Mouse (Mus musculus) forebrain, embryonic 13.5 days (tissue): ENCODE results near the gene Pex11g. TPM values are rescaled to one million over a fixed set of nuclear protein-coding genes. Genes with fewer than 3 reads are reported as not detected.

Experiments used
- ATAC-seq: fragments of 200-750 bp; cut with Nextera tagmentation; 2 replicates; pipeline ENCODE4 v1.8.0; 2017
- H3K27ac ChIP-seq: fragments of 300-500 bp; sonication (generic); 2 replicates; pipeline ENCODE4 v1.5.1; 2015; ENCODE audit warnings: inconsistent platforms, mild to moderate bottlenecking, moderate library complexity
- H3K27me3 ChIP-seq: fragments of 300-500 bp; sonication (generic); 2 replicates; pipeline ENCODE4 v1.6.1; 2015; ENCODE audit warnings: mild to moderate bottlenecking, inconsistent platforms
- H3K36me3 ChIP-seq: fragments of 300-500 bp; sonication (generic); 2 replicates; pipeline ENCODE4 v1.6.1; 2015; ENCODE audit warnings: mild to moderate bottlenecking, inconsistent platforms; ENCODE audit not compliant: poor library complexity, severe bottlenecking
- H3K4me1 ChIP-seq: fragments of 300-500 bp; sonication (generic); 2 replicates; pipeline ENCODE4 v1.6.1; 2015; ENCODE audit warnings: inconsistent platforms
- H3K4me2 ChIP-seq: fragments of 300-500 bp; sonication (generic); 2 replicates; pipeline ENCODE4 v1.6.1; 2015; ENCODE audit warnings: inconsistent platforms, mild to moderate bottlenecking, moderate library complexity
- H3K4me3 ChIP-seq: fragments of 300-500 bp; sonication (generic); 2 replicates; pipeline ENCODE4 v1.5.1; 2015; ENCODE audit warnings: mild to moderate bottlenecking, inconsistent platforms
- H3K9ac ChIP-seq: fragments of 300-500 bp; sonication (generic); 2 replicates; pipeline ENCODE4 v1.6.1; 2015; ENCODE audit warnings: mild to moderate bottlenecking, inconsistent platforms
- H3K9me3 ChIP-seq: fragments of 300-500 bp; sonication (generic); replicated peaks from 2 replicates; pipeline ENCODE4 v1.6.1; 2016; ENCODE audit warnings: inconsistent platforms
- WGBS: fragments of 180-500 bp; shearing (Covaris S2); methylation state at CpG from one replicate; pipeline ENCODE4 v1.1.7; 2015; 5-methylcytosine and 5-hydroxymethylcytosine counted together
- polyA plus RNA-seq: library from polyadenylated mRNA; unstranded; fragments of >200 nt; fragmentation: Nextera tagmentation; extraction: Ambion mirVana; gene quantifications from 2 replicates; pipeline ENCODE4 v1.2.1, GENCODE M21; 2015

The Pex11g gene
- polyA plus RNA-seq, 1 experiment from 2014 or later: 3.9 TPM

- Histone ChIP-seq H3K27me3 (no peaks in the 10 kb centered on the region), H3K4me2 (no peak overlapping the region), H3K36me3 (peaks cover 37% of the 10 kb centered on the region), H3K27ac (no peak overlapping the region), H3K9ac (no peak overlapping the region), H3K4me1 (no peaks in the 10 kb centered on the region), H3K9me3 (no peaks in the 10 kb centered on the region), H3K4me3 (no peak overlapping the region)
- WGBS: 93% methylated on average over 3 of the region's 3 CpGs
- ATAC-seq: no peak
Observed at GRCm38 (mm10) chr8:3426211-3426610, 41.3 kb downstream of the Pex11g start.

- Histone ChIP-seq H3K4me3 (no peak overlapping the region), H3K9ac (no peak overlapping the region), H3K9me3 (no peaks in the 10 kb centered on the region), H3K4me2 (no peak overlapping the region), H3K4me1 (no peaks in the 10 kb centered on the region), H3K27me3 (no peaks in the 10 kb centered on the region), H3K36me3 (peaks cover 28% of the 10 kb centered on the region), H3K27ac (no peak overlapping the region)
- no peak for ATAC-seq
- WGBS: 94% methylated on average over 5 of the region's 5 CpGs
Observed at GRCm38 (mm10) chr8:3425217-3425616, 42.3 kb downstream of the Pex11g start.

GRCm38 (mm10) chr8:3421507-3421906 lies 46.0 kb downstream of the Pex11g start:
- H3K9ac ChIP-seq: no peak overlapping the region
- WGBS: 96% methylated on average over 5 of the region's 5 CpGs
- H3K27ac ChIP-seq: no peak overlapping the region
- ATAC-seq: no peak
- H3K4me3 ChIP-seq: no peak overlapping the region
- H3K36me3 ChIP-seq: no peaks in the 10 kb centered on the region
- H3K9me3 ChIP-seq: no peaks in the 10 kb centered on the region
- H3K4me2 ChIP-seq: no peak overlapping the region
- no peaks in the 10 kb centered on the region for H3K27me3 ChIP-seq
- peaks cover 19% of the 10 kb centered on the region for H3K4me1 ChIP-seq

- Histone ChIP-seq H3K27ac (no peak overlapping the region), H3K9ac (no peak overlapping the region), H3K27me3 (no peaks in the 10 kb centered on the region), H3K36me3 (no peaks in the 10 kb centered on the region), H3K4me2 (no peak overlapping the region), H3K4me1 (peaks cover 26% of the 10 kb centered on the region), H3K9me3 (no peaks in the 10 kb centered on the region), H3K4me3 (no peak overlapping the region)
- no peak for ATAC-seq
- 92% methylated on average over 10 of the region's 10 CpGs for WGBS
Observed at GRCm38 (mm10) chr8:3420105-3420706, 47.3 kb downstream of the Pex11g start.

GRCm38 (mm10) chr8:3418101-3418500 lies 49.4 kb downstream of the Pex11g start:
- Histone ChIP-seq H3K4me2 (no peak overlapping the region), H3K4me1 (peaks cover 36% of the 10 kb centered on the region), H3K4me3 (no peak overlapping the region), H3K9me3 (no peaks in the 10 kb centered on the region), H3K27ac (no peak overlapping the region; the same call in 1 of the 2 replicates), H3K36me3 (no peaks in the 10 kb centered on the region), H3K9ac (no peak overlapping the region), H3K27me3 (no peaks in the 10 kb centered on the region)
- no peak for ATAC-seq
- 79% methylated on average over 1 of the region's 1 CpGs for WGBS

DNA sequence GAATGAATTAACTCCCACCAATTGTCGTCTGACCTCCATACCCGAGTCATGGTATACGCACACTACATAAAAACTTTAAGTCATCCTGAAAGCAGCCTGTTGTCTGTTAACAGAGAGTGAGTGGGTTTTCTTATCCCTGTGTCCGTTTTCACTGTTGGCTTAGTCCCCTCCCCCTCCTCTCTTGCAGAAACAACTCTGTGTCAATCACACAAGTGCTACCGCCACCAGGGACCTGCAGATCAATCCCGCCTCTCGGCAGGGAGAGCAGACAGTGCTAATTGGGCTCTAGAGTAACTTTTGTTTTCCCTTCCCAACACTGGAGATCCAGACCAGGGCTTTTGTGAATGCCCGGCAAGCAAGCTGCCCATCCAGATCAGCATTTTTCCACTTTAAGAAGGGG lies 50.0 kb downstream of the Pex11g start:
- ATAC-seq: peak; percentile 63; the same call in 1 of the 2 replicates
- Histone ChIP-seq H3K4me1 (peaks cover 36% of the 10 kb centered on the region), H3K4me3 (no peak overlapping the region), H3K9ac (no peak overlapping the region), H3K4me2 (no peak overlapping the region; the same call in 1 of the 2 replicates), H3K27me3 (no peaks in the 10 kb centered on the region), H3K9me3 (no peaks in the 10 kb centered on the region), H3K27ac (no peak overlapping the region), H3K36me3 (no peaks in the 10 kb centered on the region)
- 4% methylated on average over 8 of the region's 8 CpGs for WGBS

DNA sequence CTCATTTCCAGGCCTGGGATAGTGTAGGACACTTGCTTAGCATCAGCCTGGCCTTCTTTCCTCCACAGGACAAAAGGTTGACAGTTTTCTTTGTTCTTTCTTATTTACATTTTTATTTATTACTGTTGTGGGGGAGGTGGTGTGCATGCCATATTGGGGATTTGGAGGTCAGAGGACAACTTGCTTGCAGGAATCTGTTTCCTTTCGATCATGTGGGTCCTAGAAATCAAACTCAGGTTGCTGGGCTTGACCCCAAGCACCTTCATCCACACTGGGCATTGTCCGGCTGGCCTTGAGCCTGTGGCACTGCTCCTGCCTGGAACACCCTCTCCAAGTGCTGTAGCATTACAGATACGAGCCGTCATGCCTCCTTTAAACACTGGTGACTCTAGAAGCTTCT lies 50.6 kb downstream of the Pex11g start:
- no peak for ATAC-seq
- whole genome bisulfite sequencing: 26% methylated on average over 4 of the region's 4 CpGs
- Histone ChIP-seq H3K4me2 (no peak overlapping the region), H3K27ac (no peak overlapping the region), H3K4me1 (peaks cover 36% of the 10 kb centered on the region), H3K4me3 (no peak overlapping the region), H3K9me3 (no peaks in the 10 kb centered on the region), H3K9ac (no peak overlapping the region), H3K36me3 (no peaks in the 10 kb centered on the region), H3K27me3 (no peaks in the 10 kb centered on the region)

GRCm38 (mm10) chr8:3415661-3416060 lies 51.8 kb downstream of the Pex11g start:
- 92% methylated on average over 6 of the region's 6 CpGs for WGBS
- no peak overlapping the region for H3K9ac ChIP-seq
- H3K27ac ChIP-seq: no peak overlapping the region
- no peak overlapping the region for H3K4me2 ChIP-seq
- no peaks in the 10 kb centered on the region for H3K9me3 ChIP-seq
- ATAC-seq: no peak
- H3K36me3 ChIP-seq: no peaks in the 10 kb centered on the region
- no peaks in the 10 kb centered on the region for H3K27me3 ChIP-seq
- peaks cover 36% of the 10 kb centered on the region for H3K4me1 ChIP-seq
- no peak overlapping the region for H3K4me3 ChIP-seq

- no peak overlapping the region for H3K4me3 ChIP-seq
- no peaks in the 10 kb centered on the region for H3K27me3 ChIP-seq
- no peak overlapping the region for H3K4me2 ChIP-seq
- H3K36me3 ChIP-seq: no peaks in the 10 kb centered on the region
- WGBS: 56% methylated on average over 4 of the region's 4 CpGs
- no peaks in the 10 kb centered on the region for H3K9me3 ChIP-seq
- H3K27ac ChIP-seq: no peak overlapping the region
- peaks cover 36% of the 10 kb centered on the region for H3K4me1 ChIP-seq
- ATAC-seq: no peak
- H3K9ac ChIP-seq: no peak overlapping the region
Observed at GRCm38 (mm10) chr8:3415259-3415658, 52.2 kb downstream of the Pex11g start.

GRCm38 (mm10) chr8:3414639-3415190 lies 52.8 kb downstream of the Pex11g start:
- H3K36me3 ChIP-seq: no peaks in the 10 kb centered on the region
- H3K9ac ChIP-seq: no peak overlapping the region
- H3K27me3 ChIP-seq: no peaks in the 10 kb centered on the region
- no peaks in the 10 kb centered on the region for H3K9me3 ChIP-seq
- 41% methylated on average over 6 of the region's 6 CpGs for WGBS
- H3K4me3 ChIP-seq: no peak overlapping the region
- no peak overlapping the region for H3K4me2 ChIP-seq
- no peak overlapping the region for H3K27ac ChIP-seq
- peaks cover 36% of the 10 kb centered on the region for H3K4me1 ChIP-seq
- no peak for ATAC-seq

GRCm38 (mm10) chr8:3412816-3413215 lies 54.7 kb downstream of the Pex11g start:
- no peak overlapping the region for H3K27ac ChIP-seq
- H3K27me3 ChIP-seq: no peaks in the 10 kb centered on the region
- 97% methylated on average over 1 of the region's 1 CpGs for WGBS
- H3K9ac ChIP-seq: no peak overlapping the region
- no peak overlapping the region for H3K4me2 ChIP-seq
- H3K9me3 ChIP-seq: no peaks in the 10 kb centered on the region
- no peaks in the 10 kb centered on the region for H3K36me3 ChIP-seq
- peaks cover 30% of the 10 kb centered on the region for H3K4me1 ChIP-seq
- no peak for ATAC-seq
- no peak overlapping the region for H3K4me3 ChIP-seq

DNA sequence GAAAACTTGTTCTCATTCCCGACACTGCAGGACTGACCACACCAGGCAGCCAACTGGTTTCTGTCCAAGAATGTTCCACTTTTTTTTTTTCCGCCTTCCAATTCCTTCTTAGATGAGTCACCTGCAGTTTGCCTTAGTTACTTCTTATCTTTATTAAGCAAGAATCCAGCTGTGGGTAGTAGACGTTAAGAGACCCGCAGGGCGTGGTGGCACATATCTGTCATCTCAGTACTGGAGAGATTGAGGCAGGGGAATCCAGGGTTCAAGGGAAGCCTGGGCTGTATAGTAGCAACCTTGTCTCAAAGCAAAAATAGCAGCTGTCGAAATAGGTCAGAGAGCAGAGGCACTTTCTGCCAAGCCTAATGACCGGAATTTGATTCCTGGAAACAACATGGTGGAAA lies 55.6 kb downstream of the Pex11g start:
- ATAC-seq: no peak
- no peak overlapping the region for H3K4me2 ChIP-seq
- 89% methylated on average over 7 of the region's 7 CpGs for WGBS

GRCm38 (mm10) chr8:3411085-3411484 lies 56.4 kb downstream of the Pex11g start:
- Histone ChIP-seq H3K4me2 (no peak overlapping the region), H3K4me3 (no peak overlapping the region), H3K27me3 (no peaks in the 10 kb centered on the region), H3K9ac (no peak overlapping the region), H3K9me3 (no peaks in the 10 kb centered on the region), H3K36me3 (no peaks in the 10 kb centered on the region), H3K27ac (no peak overlapping the region), H3K4me1 (peaks cover 14% of the 10 kb centered on the region)
- 80% methylated on average over 2 of the region's 2 CpGs for WGBS
- no peak for ATAC-seq

More for the DNA sequence above, 55.6 kb downstream of the Pex11g start:
- Histone ChIP-seq H3K9ac (no peak overlapping the region), H3K27ac (no peak overlapping the region), H3K27me3 (no peaks in the 10 kb centered on the region), H3K4me3 (no peak overlapping the region), H3K4me1 (peaks cover 21% of the 10 kb centered on the region), H3K36me3 (no peaks in the 10 kb centered on the region), H3K9me3 (no peaks in the 10 kb centered on the region)
